Mouse (Mus musculus): ENCODE data around the gene Bdkrb2.

DNA sequence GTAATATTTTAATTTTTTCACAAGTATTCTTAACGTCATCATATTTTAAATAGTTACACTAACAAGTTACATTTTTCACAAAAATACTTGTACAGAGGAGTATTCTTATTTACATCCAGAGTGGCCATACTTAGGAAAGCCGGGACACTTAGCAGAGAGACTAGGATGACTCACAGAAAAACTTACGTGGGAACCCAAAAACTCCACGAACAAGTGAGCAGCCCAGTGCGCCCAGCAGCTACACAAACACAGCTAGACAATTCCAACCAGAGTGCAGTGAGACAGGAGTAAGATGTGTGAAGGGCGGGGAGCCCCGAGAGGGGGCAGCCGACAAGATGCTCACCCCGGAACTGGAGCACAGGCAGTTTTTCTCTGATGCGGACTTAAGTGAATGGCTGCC is 50.5 kb downstream of the Bdkrb2 start:
- TF ChIP-seq POLR2A (IDR thresholded peaks at IDR 0.05; ENCODE audit: borderline replicate concordance, low read depth, low read length) (no peak), CTCF (IDR thresholded peaks at IDR 0.05; ENCODE audit: low read depth, low read length) (no peak)
